Mouse (Mus musculus) left cerebral cortex, adult 2 months (tissue): ENCODE data around the gene Sgip1. TPM values are rescaled to one million over a fixed set of nuclear protein-coding genes. Genes with fewer than 3 reads are reported as not detected.

Source experiments
- DNase-seq, 2 experiments: peaks; one replicate each; pipeline ENCODE4 v3.0.0; 2021 to 2022; ENCODE audit warnings: low spot score in 2 of 2, mixed read lengths in 1 of 2; ENCODE audit errors: extremely low spot score in 1 of 2
- H3K27ac ChIP-seq: fragments of 200-600 bp; 2 replicates; pipeline ENCODE4 v1.8.1; 2022
- H3K4me3 ChIP-seq: fragments of 200-600 bp; 2 replicates; pipeline ENCODE4 v1.8.1; 2022
- CTCF ChIP-seq: fragments of 200-600 bp; IDR thresholded peaks from 2 replicates; pipeline ENCODE4 v1.8.1; 2022; ENCODE audit warnings: antibody characterized with exemption, mild to moderate bottlenecking, moderate library complexity
- intact Hi-C: fragments of 180-260 bp; cut with DNase I; formaldehyde crosslinking; loops from one replicate; pipeline ENCODE4 v1.15.1; 2025
- total RNA-seq, 2 experiments: library from RNA; stranded (reverse); gene quantifications; 2 replicates each; pipeline ENCODE4 v1.2.3; 2021

Sgip1 gene
- total RNA-seq, 2 experiments from 2014 or later = 293 to 300 TPM

DNA sequence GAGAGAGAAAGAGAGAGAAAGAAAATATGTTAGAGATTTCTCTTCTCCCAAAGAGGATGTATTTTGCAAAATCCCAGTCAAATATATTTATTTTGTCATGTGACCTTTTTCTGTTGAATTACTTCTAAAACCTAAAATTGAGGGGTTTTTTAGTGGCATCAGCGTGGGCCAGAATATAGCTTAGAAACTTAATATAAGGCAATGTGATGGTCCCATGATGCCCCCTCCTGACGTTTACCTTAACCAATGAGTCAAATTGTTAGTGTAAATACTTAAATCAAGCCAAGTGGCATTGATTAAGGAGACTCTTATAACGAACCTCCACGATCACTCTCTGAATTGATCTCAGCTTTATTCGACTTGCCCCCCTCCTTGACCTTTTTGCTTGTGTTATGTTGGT, 233.1 kb downstream of the Sgip1 start:
- Histone ChIP-seq H3K27ac (no peak overlapping the region), H3K4me3 (no peak overlapping the region)
- no peak for TF ChIP-seq CTCF
- DNase-seq = no peak
- intact Hi-C loops = no loop called here

- no peak overlapping the region for H3K4me3 ChIP-seq
- intact Hi-C loops = no loop called here
- DNase-seq = no peak
- no peak overlapping the region for H3K27ac ChIP-seq
- TF ChIP-seq CTCF = no peak
Observed at GRCm38 (mm10) chr4:102976290-102977275, 235.5 kb downstream of the Sgip1 start.

DNA sequence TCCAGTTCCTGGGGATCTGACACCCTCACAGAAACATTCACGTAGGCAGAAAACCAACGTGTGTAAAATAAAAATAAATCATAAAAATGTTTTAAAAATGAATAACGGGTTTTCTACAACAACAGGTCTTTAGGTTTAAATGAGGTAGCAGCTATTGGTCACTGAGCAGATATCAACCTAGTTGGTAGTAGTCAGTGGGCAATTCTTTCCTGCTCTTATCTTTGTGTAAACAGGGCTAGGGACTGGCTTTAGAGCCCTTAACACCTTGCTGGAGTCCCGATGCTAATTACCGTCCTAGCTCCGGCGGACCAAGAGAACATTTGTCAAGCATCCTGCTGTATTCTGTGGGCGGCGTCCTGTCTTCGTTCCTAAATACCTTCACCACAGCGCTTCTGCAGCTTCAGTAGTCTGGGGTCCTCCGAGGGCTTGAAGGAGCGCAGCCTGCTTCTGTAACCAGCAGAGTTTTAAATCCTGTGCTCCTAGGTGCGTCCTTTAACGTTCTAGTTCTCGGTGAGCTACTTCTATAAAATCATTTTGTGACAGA, 236.8 kb downstream of the Sgip1 start:
- no peak for DNase-seq
- intact Hi-C loops = no loop called here
- TF ChIP-seq CTCF = no peak
- Histone ChIP-seq H3K27ac (no peak overlapping the region), H3K4me3 (peak overlapping the region; percentile 17; the same call in 1 of the 2 replicates)

GRCm38 (mm10) chr4:102978440-102978839, 237.3 kb downstream of the Sgip1 start, which contains the start of gene Tctex1d1:
Tctex1d1 (plus strand) TSS chr4:102978606.
- no peak for TF ChIP-seq CTCF
- Histone ChIP-seq H3K27ac (no peak within 1 kb of the TSS), H3K4me3 (peak within 1 kb of the TSS; percentile 17)
- peak in 1 of 2 experiments; percentile 29 for DNase-seq
- intact Hi-C loops = no loop called here

- no peak for TF ChIP-seq CTCF
Observed at GRCm38 (mm10) chr4:102979385-102979784, 238.3 kb downstream of the Sgip1 start.

DNA sequence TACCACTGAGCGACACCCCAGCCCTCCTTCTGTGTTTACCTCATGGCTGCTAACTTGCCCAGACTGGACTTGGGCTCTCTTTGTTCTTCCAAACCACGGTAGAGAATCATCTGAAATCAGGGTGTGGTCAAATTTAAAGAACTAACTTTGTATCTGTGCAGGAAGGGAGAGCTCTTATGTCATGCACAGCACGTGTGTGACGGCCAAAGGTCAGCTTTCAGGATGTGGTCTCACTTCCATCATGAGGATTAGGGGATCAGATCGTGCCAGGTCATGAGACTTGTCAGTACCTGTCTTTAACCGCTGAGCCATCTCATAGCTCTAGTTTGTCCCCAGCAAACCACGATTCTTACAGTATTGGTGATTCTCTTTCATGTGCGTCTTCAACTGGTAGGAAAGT, 240.6 kb downstream of the Sgip1 start:
- intact Hi-C loops = no loop called here
- no peak for TF ChIP-seq CTCF
- Histone ChIP-seq H3K27ac (no peak overlapping the region), H3K4me3 (no peak overlapping the region)
- no peak for DNase-seq

More at GRCm38 (mm10) chr4:102979385-102979784, 238.3 kb downstream of the Sgip1 start:
- Histone ChIP-seq H3K4me3 (no peak overlapping the region), H3K27ac (no peak overlapping the region)
- no peak for DNase-seq
- intact Hi-C loops = no loop called here

DNA sequence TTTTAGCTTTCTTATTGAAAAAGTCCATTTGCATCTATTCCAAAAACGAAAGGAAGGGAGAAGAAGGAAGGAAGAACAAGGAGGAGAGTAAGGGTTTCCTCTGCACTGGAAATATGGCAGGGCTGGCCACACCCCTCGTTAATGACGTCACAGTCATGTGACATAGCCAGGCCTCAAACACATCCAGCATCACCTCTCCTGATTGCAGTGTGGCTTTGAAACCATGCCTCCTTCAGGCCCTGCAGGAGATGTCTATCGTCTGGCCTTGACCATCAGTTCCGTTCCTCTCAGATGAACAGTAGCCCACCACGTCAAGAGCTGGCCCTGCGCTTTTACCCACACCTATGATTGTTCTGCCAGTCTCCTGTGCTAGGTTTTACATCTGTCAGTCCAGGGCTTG, 245.1 kb downstream of the Sgip1 start:
- DNase-seq = no peak
- H3K4me3 ChIP-seq = no peak overlapping the region
- H3K27ac ChIP-seq = no peak overlapping the region
- intact Hi-C loops = loop anchor here (2.0 kb wide), 1 partner anchor 361 kb away; no protein-coding TSS in a partner anchor
- TF ChIP-seq CTCF = no peak

- Histone ChIP-seq H3K27ac (no peak overlapping the region), H3K4me3 (no peak overlapping the region)
- intact Hi-C loops = loop anchor here (1.0 to 2.0 kb wide), 2 partner anchors 159 to 360 kb away; no protein-coding TSS in a partner anchor
- peak; percentile 88 for TF ChIP-seq CTCF
- DNase-seq = peak; percentile 50 to 52
Observed at GRCm38 (mm10) chr4:102986917-102987316, 245.8 kb downstream of the Sgip1 start.

- intact Hi-C loops = loop anchor here (1.0 to 2.0 kb wide), 2 partner anchors 159 to 359 kb away; no protein-coding TSS in a partner anchor
- DNase-seq = no peak
- Histone ChIP-seq H3K27ac (no peak overlapping the region), H3K4me3 (no peak overlapping the region)
- no peak for TF ChIP-seq CTCF
Observed at GRCm38 (mm10) chr4:102987325-102987724, 246.2 kb downstream of the Sgip1 start.

GRCm38 (mm10) chr4:102987756-102988155, 246.7 kb downstream of the Sgip1 start:
- TF ChIP-seq CTCF = no peak
- Histone ChIP-seq H3K27ac (no peak overlapping the region), H3K4me3 (no peak overlapping the region)
- intact Hi-C loops = loop anchor here (1.0 to 2.0 kb wide), 2 partner anchors 159 to 359 kb away; no protein-coding TSS in a partner anchor
- no peak for DNase-seq

- no peak overlapping the region for H3K4me3 ChIP-seq
- intact Hi-C loops = no loop called here
- TF ChIP-seq CTCF = no peak
Observed at GRCm38 (mm10) chr4:102988526-102988925, 247.4 kb downstream of the Sgip1 start.

DNA sequence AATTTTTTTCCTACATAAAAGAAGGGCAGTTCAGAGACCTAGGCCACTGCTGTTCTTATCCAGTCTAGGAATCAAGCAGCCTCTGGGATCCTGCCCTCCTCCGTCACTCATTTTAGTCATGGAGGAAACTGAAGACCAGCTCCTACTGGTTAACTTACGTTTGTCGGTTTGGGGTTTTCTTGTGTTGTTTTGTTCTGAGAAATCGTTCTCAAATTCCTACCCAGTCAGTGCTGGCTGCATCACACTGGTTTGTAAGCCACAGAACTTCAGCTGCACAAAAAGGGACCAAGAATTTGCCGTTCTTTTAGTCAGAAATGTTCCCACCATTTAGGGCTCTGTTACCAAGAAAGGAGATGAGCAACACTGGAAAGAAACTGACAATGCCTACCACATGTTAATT, 248.3 kb downstream of the Sgip1 start:
- no peak for DNase-seq
- TF ChIP-seq CTCF = no peak
- intact Hi-C loops = no loop called here
- H3K27ac ChIP-seq = no peak overlapping the region
- no peak overlapping the region for H3K4me3 ChIP-seq

More at GRCm38 (mm10) chr4:102988526-102988925, 247.4 kb downstream of the Sgip1 start:
- H3K27ac ChIP-seq = no peak overlapping the region
- no peak for DNase-seq
